Mouse (Mus musculus) sigmoid colon, adult 10 weeks (tissue): ENCODE results near the gene Chac1. TPM values are rescaled to one million over a fixed set of nuclear protein-coding genes. Genes with fewer than 3 reads are reported as not detected.

Source experiments
- polyA plus RNA-seq: library from polyadenylated mRNA; stranded (reverse); fragments of 350-450 nt; fragmentation: Illumina TruSeq; extraction: RNeasy Lipid Tissue Mini Kit (QIAGEN cat#74804); gene quantifications from one replicate; pipeline ENCODE4 v1.2.3, GENCODE M21; 2014; ENCODE audit warnings: low read depth, low replicate concordance

Gene Chac1
- 0.54 TPM for polyA plus RNA-seq

DNA sequence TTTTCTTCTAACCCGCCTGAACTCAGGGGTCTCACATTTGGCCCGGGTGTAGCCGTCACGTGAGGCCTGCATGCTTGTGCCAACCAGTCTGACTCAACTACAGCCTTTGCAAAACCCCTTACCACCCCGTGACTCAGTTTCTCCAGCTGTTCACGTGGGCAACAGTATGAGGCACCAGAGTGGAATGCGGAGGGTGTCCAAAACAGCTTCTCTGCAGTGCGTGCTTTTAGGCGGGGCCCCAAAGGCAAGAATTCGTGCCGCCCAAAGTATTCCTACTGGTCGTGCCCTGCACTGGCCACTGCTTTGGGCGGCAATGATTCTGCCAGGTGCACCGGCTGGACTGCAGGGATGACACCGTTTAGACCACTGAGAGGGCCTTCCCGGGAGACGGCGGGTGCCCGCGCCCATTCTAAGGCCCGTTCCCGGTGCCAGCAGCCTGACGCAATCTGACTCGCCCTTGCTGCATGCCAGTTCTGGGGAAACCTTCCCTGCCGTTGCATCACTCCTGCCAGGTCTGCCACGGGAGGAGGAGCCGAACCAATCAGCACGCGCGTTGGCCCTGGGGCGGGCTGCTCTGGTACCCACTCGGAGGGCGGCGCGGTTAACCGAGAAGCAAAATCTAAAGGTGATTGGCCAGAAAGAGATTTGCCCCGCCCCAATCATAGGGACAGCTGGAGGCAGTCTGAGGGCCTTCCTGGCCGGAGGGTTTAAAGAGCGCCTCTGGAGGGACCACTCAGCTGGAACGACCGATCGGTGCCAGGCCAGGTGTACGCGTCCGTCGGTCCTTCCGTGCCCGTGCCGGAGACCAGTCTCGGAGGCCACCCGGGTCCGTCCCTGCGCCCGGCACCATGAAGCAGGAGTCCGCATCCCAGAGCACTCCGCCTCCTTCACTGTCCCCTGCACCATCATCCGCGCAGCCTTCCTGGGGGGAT is at the start of gene Chac1:
TSS of gene Chac1 (plus strand) at position 675 of the 932 bp plus-strand sequence.

DNA sequence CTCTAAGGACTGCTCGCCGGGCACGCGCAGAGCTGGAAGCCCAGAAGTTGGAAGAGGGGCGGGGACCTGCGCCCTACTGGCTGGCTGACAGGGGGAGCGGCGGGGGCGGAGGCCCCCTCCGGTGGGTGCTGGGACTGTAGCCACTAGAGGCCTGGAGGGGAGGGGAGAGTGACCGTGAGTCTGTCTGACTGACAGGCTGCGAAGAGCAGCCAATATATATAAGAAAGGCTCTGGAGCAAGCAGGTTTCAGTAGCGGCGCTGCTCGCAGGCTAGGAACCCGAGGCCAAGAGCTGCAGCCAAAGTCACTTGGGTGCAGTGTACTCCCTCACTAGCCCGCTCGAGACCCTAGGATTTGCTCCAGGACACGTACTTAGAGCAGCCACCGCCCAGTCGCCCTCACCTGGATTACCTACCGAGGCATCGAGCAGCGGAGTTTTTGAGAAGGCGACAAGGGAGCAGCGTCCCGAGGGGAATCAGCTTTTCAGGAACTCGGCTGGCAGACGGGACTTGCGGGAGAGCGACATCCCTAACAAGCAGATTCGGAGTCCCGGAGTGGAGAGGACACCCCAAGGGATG is 25.4 kb upstream of the Chac1 start, which contains the start of gene Dll4:
TSS of gene Dll4 (plus strand) at position 217 of the 576 bp plus-strand sequence.

Other genes with a start within 250 kb of the Chac1 start
- 8.2 TPM for gene Rad51, start 238.4 kb upstream of the Chac1 start, polyA plus RNA-seq
- gene Rmdn3, start 194.2 kb upstream of the Chac1 start, polyA plus RNA-seq: 47.9 TPM
- gene Gchfr, start 183.5 kb upstream of the Chac1 start, polyA plus RNA-seq: not detected
- 1.6 TPM for gene Gm14137, start 176.7 kb upstream of the Chac1 start, polyA plus RNA-seq
- gene Zfyve19, start 142.6 kb upstream of the Chac1 start, polyA plus RNA-seq: 5.5 TPM
- 0.79 TPM for gene Dnajc17, start 142.4 kb upstream of the Chac1 start, polyA plus RNA-seq
- gene Ppp1r14d, start 121.3 kb upstream of the Chac1 start, polyA plus RNA-seq: 62.5 TPM
- gene Spint1, start 113.9 kb upstream of the Chac1 start, polyA plus RNA-seq: 50.8 TPM
- not detected for gene Rhov, start 80.0 kb upstream of the Chac1 start, polyA plus RNA-seq
- gene Vps18, start 62.5 kb upstream of the Chac1 start, polyA plus RNA-seq: 0.22 TPM
- 0.76 TPM for gene Dll4, start 25.4 kb upstream of the Chac1 start, polyA plus RNA-seq
- 26.8 TPM for gene Ino80, start 126.5 kb downstream of the Chac1 start, polyA plus RNA-seq
- gene Exd1, start 196.4 kb downstream of the Chac1 start, polyA plus RNA-seq: 0.91 TPM
- gene Chp1, start 196.5 kb downstream of the Chac1 start, polyA plus RNA-seq: 644 TPM